Mouse (Mus musculus) embryonic stem cell, embryonic (primary cell): ENCODE data around the gene Tmem107.

Experiments
- CTCF ChIA-PET, 4 experiments: fragments of 300-600 bp in 2 of 4; fragments of 350-600 bp in 2 of 4; sonication (Branson Sonifier 250); formaldehyde crosslinking; loops; one replicate each; lab custom pipeline; 2022; ENCODE audit warnings: inconsistent platforms in 2 of 4; lab: Charles Lee
- POLR2A ChIA-PET, 4 experiments: fragments of 300-600 bp in 2 of 4; fragments of 350-600 bp in 2 of 4; sonication (Branson Sonifier 250); formaldehyde crosslinking; loops; one replicate each; lab custom pipeline; 2022; ENCODE audit warnings: antibody characterized with exemption in 4 of 4, inconsistent platforms in 1 of 4; lab: Charles Lee

Gene Tmem107

GRCm38 (mm10) chr11:69109032-69109900, 38.7 kb downstream of the Tmem107 start:
- CTCF ChIA-PET: interaction anchor here in 3 of 4 experiments (0.6 to 3.5 kb wide), 8 partner anchors 9 to 563 kb away, joined by 3 to 15 read pairs (median 4); partner anchors contain the start of gene Per1 (in 1 of the 3)

GRCm38 (mm10) chr11:69110319-69111046, 39.9 kb downstream of the Tmem107 start:
- CTCF ChIA-PET: interaction anchor here in 3 of 4 experiments (0.6 to 3.5 kb wide), 8 partner anchors 11 to 281 kb away, joined by 3 to 15 read pairs (median 4); no protein-coding TSS in a partner anchor
- POLR2A ChIA-PET: interaction anchor here (0.6 to 19.2 kb wide), 36 partner anchors 8 to 1353 kb away, joined by 3 to 269 read pairs (median 6); partner anchors contain the start of genes Per1 (in 4 of the 4), 9130213A22Rik (in 3 of the 4), Hes7 (in 2 of the 4) and Tmem107 (in 2 of the 4)

More at GRCm38 (mm10) chr11:69109032-69109900, 38.7 kb downstream of the Tmem107 start:
- POLR2A ChIA-PET: interaction anchor here (0.5 to 19.2 kb wide), 28 partner anchors 9 to 345 kb away, joined by 3 to 269 read pairs (median 8); partner anchors contain the start of genes Per1 (in 3 of the 4), 9130213A22Rik (in 2 of the 4), Hes7 (in 2 of the 4) and Tmem107 (in 2 of the 4)

- POLR2A ChIA-PET: interaction anchor here (0.6 to 19.2 kb wide), 30 partner anchors 10 to 1352 kb away, joined by 3 to 269 read pairs (median 8); partner anchors contain the start of genes Per1 (in 4 of the 4), 9130213A22Rik (in 2 of the 4), Hes7 (in 2 of the 4) and Tmem107 (in 2 of the 4)
- CTCF ChIA-PET: interaction anchor here (0.5 to 1.8 kb wide), 5 partner anchors 10 to 280 kb away, joined by 3 to 5 read pairs (median 3); partner anchors contain the start of gene 9130213A22Rik (in 1 of the 4)
Measured at GRCm38 (mm10) chr11:69111051-69111810, 40.6 kb downstream of the Tmem107 start.

GRCm38 (mm10) chr11:69111865-69112264, 41.3 kb downstream of the Tmem107 start:
- CTCF ChIA-PET: interaction anchor here (0.5 to 1.8 kb wide), 5 partner anchors 11 to 207 kb away, joined by 3 to 7 read pairs (median 3); partner anchors contain the start of gene 9130213A22Rik (in 1 of the 4)
- POLR2A ChIA-PET: interaction anchor here (0.9 to 19.2 kb wide), 22 partner anchors 9 to 213 kb away, joined by 3 to 269 read pairs (median 7); partner anchors contain the start of genes 9130213A22Rik (in 2 of the 4), Hes7 (in 2 of the 4), Per1 (in 2 of the 4) and Tmem107 (in 2 of the 4)

GRCm38 (mm10) chr11:69114018-69114417, 43.4 kb downstream of the Tmem107 start:
- ChIA-PET POLR2A (interaction anchor here (0.6 to 19.2 kb wide), 12 partner anchors 14 to 109 kb away, joined by 3 to 269 read pairs (median 6); partner anchors contain the start of genes Tmem107 (in 2 of the 4), Per1 (in 1 of the 4) and Vamp2 (in 1 of the 4)), CTCF (interaction anchor here in 2 of 4 experiments (0.6 to 1.0 kb wide), 3 partner anchors 8 to 78 kb away, joined by 3 read pairs; partner anchors contain the start of gene 9130213A22Rik (in 1 of the 2))

GRCm38 (mm10) chr11:69114621-69115020, 44.0 kb downstream of the Tmem107 start:
- CTCF ChIA-PET: interaction anchor here in 1 of 4 experiments (0.6 to 0.7 kb wide), 2 partner anchors 34 to 79 kb away, joined by 3 read pairs; no protein-coding TSS in a partner anchor
- POLR2A ChIA-PET: interaction anchor here (0.6 to 19.2 kb wide), 11 partner anchors 14 to 109 kb away, joined by 3 to 269 read pairs (median 5); partner anchors contain the start of genes Per1 (in 1 of the 4), Tmem107 (in 1 of the 4) and Vamp2 (in 1 of the 4)

GRCm38 (mm10) chr11:69116843-69117242, 46.2 kb downstream of the Tmem107 start:
- CTCF ChIA-PET: interaction anchor here in 1 of 4 experiments (0.7 kb wide), 1 partner anchor 155 kb away, joined by 3 read pairs; no protein-coding TSS in a partner anchor
- POLR2A ChIA-PET: interaction anchor here in 2 of 4 experiments (0.7 to 19.2 kb wide), 5 partner anchors 24 to 76 kb away, joined by 3 to 269 read pairs (median 6); partner anchors contain the start of genes Per1 (in 1 of the 2), Tmem107 (in 1 of the 2) and Vamp2 (in 1 of the 2)

GRCm38 (mm10) chr11:69117737-69118695, 47.4 kb downstream of the Tmem107 start:
- POLR2A ChIA-PET: interaction anchor here (0.5 to 19.2 kb wide), 26 partner anchors 9 to 374 kb away, joined by 3 to 269 read pairs (median 5); partner anchors contain the start of genes Per1 (in 2 of the 4), Borcs6 (in 1 of the 4) and Vamp2 (in 1 of the 4)

GRCm38 (mm10) chr11:69118765-69119164, 48.2 kb downstream of the Tmem107 start:
- POLR2A ChIA-PET: interaction anchor here (0.6 to 19.2 kb wide), 24 partner anchors 10 to 584 kb away, joined by 3 to 269 read pairs (median 4); partner anchors contain the start of genes Per1 (in 2 of the 4), Borcs6 (in 1 of the 4) and Vamp2 (in 1 of the 4)
- CTCF ChIA-PET: interaction anchor here (0.6 to 1.0 kb wide), 6 partner anchors 9 to 865 kb away, joined by 3 to 5 read pairs (median 3); no protein-coding TSS in a partner anchor

More at GRCm38 (mm10) chr11:69117737-69118695, 47.4 kb downstream of the Tmem107 start:
- CTCF ChIA-PET: interaction anchor here in 2 of 4 experiments (0.6 to 1.0 kb wide), 4 partner anchors 9 to 760 kb away, joined by 3 to 5 read pairs (median 4); no protein-coding TSS in a partner anchor

GRCm38 (mm10) chr11:69119446-69120155, 49.0 kb downstream of the Tmem107 start:
- CTCF ChIA-PET: interaction anchor here in 2 of 4 experiments (0.9 to 1.9 kb wide), 2 partner anchors 25 to 53 kb away, joined by 3 to 4 read pairs; partner anchors contain the start of gene Per1 (in 1 of the 2)
- POLR2A ChIA-PET: interaction anchor here (0.5 to 19.2 kb wide), 19 partner anchors 9 to 461 kb away, joined by 3 to 269 read pairs (median 11); partner anchors contain the start of genes Borcs6 (in 1 of the 4), Per1 (in 1 of the 4), Trp53 (in 1 of the 4) and Vamp2 (in 1 of the 4)

GRCm38 (mm10) chr11:69120221-69121000, 49.8 kb downstream of the Tmem107 start, which contains the start of gene Hes7:
Gene Hes7, plus strand, starts transcription at chr11:69120404.
- ChIA-PET CTCF (interaction anchor here in 3 of 4 experiments (0.6 to 1.9 kb wide), 4 partner anchors 9 to 77 kb away, joined by 3 to 4 read pairs (median 4); partner anchors contain the start of gene Per1 (in 1 of the 3)), POLR2A (interaction anchor here in 3 of 4 experiments (0.6 to 19.2 kb wide), 22 partner anchors 9 to 221 kb away, joined by 3 to 269 read pairs (median 8); partner anchors contain the start of genes Borcs6 (in 2 of the 3), Per1 (in 2 of the 3) and Vamp2 (in 1 of the 3))

- CTCF ChIA-PET: interaction anchor here (0.6 to 3.1 kb wide), 13 partner anchors 10 to 702 kb away, joined by 3 to 14 read pairs (median 4); partner anchors contain the start of genes Borcs6 (in 1 of the 4) and Per1 (in 1 of the 4)
- POLR2A ChIA-PET: interaction anchor here (0.6 to 19.2 kb wide), 40 partner anchors 10 to 460 kb away, joined by 3 to 269 read pairs (median 6); partner anchors contain the start of genes Borcs6 (in 2 of the 4), Per1 (in 2 of the 4), Tmem107 (in 1 of the 4) and Trp53 (in 1 of the 4)
Measured at GRCm38 (mm10) chr11:69121001-69121740, 50.6 kb downstream of the Tmem107 start.
